Mouse (Mus musculus) neutrophil, adult 5-6 weeks (primary cell): ENCODE results near the gene Zfp365. TPM values are rescaled to one million over a fixed set of nuclear protein-coding genes. Genes with fewer than 3 reads are reported as not detected.

Source experiments
- ATAC-seq: fragments of 151-379, 151-347 bp; 2 replicates; pipeline ENCODE4 v1.8.0; 2017; ENCODE audit warnings: mild to moderate bottlenecking, moderate TSS enrichment; ENCODE audit not compliant: insufficient number of reproducible peaks, poor library complexity, low FRiP score, severe bottlenecking; ENCODE audit errors: extremely low read depth
- total RNA-seq: library from RNA; stranded (forward); fragments of 200-1000 nt; gene quantifications from 2 replicates; pipeline ENCODE4 v1.2.3, GENCODE M21; 2017

Gene Zfp365
- total RNA-seq, 1 experiment from 2014 or later: 0.47 TPM

DNA sequence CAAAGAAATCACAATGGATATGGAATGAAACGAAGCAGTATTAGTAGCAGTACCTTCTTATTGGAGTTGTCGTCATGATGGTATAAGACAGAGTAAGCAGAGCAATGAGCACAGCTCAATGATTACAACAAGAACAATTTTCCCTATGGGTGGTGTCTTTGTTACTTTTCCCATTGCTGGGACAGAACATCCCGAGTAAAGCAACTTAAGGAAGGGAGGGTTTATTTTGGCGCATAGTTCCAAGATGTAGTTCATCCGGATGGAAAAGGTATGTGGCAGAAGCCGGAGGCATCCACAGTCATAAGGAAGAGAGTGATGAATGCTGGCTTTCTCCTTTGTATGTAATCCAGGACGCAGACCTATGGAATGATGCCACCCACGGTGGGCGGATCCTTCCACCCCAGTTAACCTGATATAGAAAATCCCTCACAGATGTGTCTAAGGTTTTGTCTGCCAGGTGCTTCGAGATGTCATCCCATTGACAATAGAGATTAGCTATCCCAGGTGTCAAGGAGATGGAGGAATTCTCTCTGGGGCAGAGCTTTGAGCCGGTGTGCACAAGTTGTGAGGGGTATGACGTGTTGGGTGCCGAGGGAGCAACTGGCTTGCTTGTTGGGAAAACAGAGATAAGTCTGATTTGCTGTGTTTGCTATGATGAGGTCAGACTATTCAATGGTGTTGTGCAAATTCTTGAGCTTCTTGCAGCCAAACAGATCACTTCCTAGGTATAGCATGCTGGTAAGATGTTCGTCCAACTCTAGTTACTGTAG lies 55.5 kb downstream of the Zfp365 start:
- ATAC-seq: no peak

DNA sequence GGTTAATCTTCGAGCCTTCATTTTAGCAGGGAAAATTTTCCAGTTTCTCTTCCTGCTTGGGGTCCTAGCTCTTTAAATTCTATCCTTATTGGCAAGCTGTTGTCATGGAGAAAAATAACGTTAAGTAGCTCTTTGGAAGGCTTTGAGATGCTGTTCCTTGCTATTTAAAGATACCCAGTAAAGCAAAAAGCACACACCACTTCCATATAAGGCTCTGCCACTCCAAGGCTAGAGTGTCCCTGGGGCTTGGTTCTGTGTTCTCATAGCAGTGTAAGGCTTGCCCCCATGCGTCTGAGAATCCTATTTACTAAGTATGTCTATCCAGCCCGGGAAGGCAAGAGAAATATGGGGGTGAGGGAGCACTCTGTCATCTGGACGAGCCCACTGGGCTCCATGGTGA lies 56.7 kb downstream of the Zfp365 start:
- ATAC-seq: no peak

DNA sequence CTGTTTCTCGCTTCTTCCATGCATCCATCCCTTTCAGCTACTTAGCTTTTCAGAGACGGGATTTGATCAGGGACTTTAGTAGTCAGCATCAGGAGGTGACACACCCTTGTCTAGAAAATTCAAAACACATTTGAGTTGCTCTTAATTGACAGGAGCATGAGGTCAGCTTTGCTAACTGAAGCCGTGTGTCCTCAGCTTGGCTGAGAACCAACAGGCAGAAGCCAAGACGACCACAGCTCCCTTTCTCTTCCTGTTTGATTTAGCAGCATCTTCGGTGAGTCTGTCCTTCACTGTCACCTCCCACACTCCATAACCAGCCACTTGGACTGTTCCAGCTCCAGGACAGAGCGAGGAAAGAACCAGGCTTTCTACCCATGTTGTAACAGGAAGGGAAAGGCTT lies 60.1 kb downstream of the Zfp365 start:
- no peak for ATAC-seq

DNA sequence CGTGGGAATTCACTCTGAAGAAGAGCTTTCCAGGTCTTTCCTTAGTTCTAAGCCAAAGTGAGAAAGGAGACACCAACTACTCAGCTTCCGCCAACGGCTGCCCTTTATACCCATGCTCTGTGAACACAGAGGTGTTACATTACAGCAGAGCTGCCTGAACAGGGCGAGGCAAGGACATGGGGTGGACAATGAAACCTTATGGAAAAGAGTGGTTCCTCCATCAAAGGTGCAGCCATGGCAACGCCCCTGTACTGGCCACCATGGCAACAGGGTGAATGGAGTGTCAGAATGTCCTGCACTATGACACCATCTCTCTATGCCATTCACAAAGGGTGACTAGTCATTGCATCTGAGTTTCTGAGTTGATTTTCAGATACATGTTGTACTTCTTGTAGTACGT lies 61.4 kb downstream of the Zfp365 start:
- ATAC-seq: no peak

DNA sequence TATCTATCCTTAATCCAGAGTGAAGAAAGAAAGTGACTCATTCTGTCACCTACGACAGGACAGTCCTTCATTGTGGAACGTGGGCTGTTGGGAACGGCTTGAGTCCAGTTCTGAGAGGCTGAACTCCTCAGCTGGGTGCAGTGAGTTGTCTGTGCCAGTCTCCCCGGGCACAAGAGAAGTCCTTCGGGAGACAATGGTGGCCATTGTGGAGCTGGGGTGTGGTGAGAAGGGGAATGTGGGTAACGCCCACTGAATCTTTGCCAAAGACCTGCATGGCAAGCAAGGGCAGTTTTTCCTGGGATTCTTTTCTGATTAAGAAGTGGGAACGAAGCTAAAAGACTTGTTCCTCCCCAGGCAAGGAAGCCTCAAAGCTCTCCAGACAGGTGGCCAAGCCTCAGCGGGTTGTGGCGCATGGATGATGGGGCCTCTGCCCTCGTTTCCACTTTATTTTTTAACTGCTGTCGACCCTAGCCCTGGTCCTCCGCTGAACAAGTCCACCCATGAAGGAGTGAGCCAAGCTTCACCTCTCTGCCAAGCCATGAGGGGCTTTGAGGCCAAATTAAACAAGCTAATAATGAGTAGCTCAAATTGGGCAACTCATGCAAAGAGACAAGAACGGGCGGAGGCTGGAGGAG lies 66.3 kb downstream of the Zfp365 start:
- no peak for ATAC-seq

DNA sequence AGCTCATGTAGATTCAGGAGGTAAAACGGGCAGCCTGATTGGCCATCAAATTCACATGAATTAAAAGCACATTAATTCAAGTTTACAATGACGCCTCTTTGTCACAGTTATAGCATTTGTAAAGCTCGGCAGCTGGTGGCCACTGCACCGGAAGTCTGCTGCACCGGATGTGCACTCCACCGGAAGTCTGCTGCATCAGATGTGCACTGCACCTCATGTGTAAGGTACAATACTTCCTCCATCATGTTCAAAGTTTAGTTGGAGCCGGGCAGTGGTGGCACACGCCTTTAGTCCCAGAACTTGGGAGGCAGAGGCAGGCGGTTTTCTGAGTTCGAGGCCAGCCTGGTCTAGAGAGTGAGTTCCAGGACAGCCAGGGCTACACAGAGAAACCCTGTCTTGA lies 70.9 kb downstream of the Zfp365 start:
- no peak for ATAC-seq

DNA sequence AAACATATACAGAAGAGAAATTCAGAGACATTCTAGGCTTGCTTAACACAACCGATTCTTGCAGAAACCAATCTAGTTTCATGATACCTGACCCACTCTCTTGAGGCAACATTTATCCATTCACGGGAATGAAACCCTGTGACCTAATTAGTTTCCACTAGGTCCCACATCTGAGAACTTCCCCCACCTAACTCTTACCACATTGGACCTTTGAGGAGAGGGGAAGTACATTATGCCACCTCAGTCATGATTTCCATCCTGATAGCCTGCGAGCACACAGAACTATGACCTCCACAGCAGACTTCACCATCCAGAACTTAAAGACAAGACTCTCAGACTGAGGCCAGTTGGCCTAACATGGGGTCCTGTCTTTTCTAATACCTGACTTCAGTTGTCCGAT lies 71.7 kb downstream of the Zfp365 start:
- ATAC-seq: no peak

DNA sequence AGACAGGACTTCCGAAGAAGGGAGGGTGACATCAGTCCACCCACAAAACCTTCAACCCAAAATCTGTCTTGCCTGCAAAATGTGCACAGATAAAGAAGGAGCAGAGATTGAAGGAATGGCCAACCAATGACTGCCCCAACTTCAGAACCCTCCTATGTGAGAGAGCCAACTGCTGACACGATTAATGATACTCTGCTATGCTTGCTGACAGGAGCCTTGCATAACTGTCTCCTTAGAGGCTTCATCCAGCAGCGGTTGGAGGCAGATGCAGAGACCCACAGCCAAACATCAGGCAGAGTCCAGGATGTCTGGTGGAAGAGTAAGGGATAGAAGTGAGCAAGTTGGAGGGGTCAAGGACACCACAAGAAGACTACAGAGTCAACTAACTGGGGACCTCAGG lies 73.3 kb downstream of the Zfp365 start:
- ATAC-seq: no peak

DNA sequence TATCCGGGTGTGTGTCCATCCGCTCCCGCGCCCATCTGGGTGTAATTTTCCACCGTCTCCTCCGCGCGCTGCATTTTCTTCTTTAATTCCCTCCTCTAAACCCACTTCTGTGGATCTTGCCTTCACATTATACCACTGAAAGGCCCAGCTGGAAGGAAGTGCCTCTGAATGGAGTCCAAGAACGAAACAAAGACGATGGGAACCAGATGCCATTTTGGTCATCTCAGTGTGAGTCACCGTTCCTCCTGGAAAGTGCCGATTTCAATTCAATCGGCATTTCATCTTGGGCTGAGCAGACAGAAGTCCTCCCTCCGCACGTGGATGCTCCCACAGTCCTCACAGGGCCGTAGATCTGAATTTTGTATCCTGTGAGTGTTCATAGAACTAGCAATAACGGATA lies 76.0 kb downstream of the Zfp365 start:
- ATAC-seq: no peak

Other genes with a start within 250 kb of the Zfp365 start
- gene Rtkn2, start 66.9 kb upstream of the Zfp365 start, total RNA-seq: 0.61 TPM in 1 of 2 replicates, not detected in the other